Mouse (Mus musculus) liver, adult 2 months (tissue): Measurements from ENCODE around the gene Pim1.

Experiments used
- CTCF ChIP-seq: fragments of 200-500 bp; IDR thresholded peaks from 2 replicates; pipeline ENCODE4 v1.5.1; 2011; ENCODE audit warnings: low read depth, low read length, control low read depth
- POLR2A ChIP-seq: fragments of 200-500 bp; IDR thresholded peaks from 2 replicates; pipeline ENCODE4 v1.6.1; 2011; ENCODE audit warnings: low read length, control low read depth; ENCODE audit not compliant: insufficient read depth; ENCODE audit errors: extremely low read depth

- TF ChIP-seq CTCF (no peak), POLR2A (no peak)
Observed at GRCm38 (mm10) chr17:29500243-29500740, 9.7 kb downstream of the Pim1 start.
